Mouse (Mus musculus): ENCODE measurements around the gene Bub3. TPM values are rescaled to one million over a fixed set of nuclear protein-coding genes. Genes with fewer than 3 reads are reported as not detected.

Gene Bub3
- polyA plus RNA-seq (2012; rRNA removed), result 82.0 and 88.8 TPM in 2 replicates

DNA sequence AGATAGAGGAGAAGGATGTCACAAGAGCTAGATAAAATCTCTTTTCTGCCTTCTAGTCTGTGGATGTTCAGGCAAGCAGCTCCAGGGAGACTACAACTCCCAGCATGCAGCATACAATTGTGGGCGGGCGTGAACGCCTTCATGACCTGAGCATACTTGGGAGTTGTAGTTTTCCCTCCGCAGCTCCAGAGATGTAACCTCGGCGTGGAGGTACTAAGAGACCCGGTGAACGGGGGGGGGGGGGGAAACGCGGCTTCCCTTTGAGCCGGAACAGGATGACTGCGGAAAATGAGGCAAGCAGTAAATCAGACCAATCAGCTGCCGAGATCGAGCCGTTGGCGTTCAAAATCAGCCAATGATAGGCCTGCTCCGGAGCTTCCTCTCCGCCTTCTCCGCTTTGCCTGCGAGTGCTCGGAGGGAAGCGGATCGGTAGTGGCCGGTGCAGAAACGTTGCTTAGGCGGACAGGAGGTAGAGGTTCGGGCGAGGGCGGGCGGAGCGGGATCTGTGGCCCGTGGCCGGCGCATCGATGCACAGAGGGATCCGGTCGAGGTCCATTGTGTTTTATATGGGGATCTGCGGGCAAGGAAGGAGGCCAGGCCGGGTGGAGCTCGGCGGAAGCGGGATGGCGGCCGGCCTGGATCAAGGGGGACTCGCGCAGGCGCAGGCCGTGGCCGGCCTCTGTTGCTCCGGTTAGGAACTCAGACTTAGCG, at the start of gene Bub3:
Gene Bub3 (plus strand): TSS at position 237 of the 711 bp plus-strand sequence.
- TF ChIP-seq CTCF (IDR thresholded peaks at IDR 0.05; ENCODE audit: extremely low read depth, insufficient read depth, low read length), result no peak
- peak; percentile 93 for TF ChIP-seq POLR2A (IDR thresholded peaks at IDR 0.05; ENCODE audit: extremely low read depth, insufficient read depth, low read length)
- Histone ChIP-seq H3K4me1 (ENCODE audit: control insufficient read depth, insufficient read depth, low read length) (no peaks in the 10 kb centered on the region), H3K27ac (ENCODE audit: insufficient read depth, low read length) (peak within 1 kb of the TSS; percentile 81), H3K4me3 (ENCODE audit: insufficient read depth, low read length) (peak within 1 kb of the TSS; percentile 92)

DNA sequence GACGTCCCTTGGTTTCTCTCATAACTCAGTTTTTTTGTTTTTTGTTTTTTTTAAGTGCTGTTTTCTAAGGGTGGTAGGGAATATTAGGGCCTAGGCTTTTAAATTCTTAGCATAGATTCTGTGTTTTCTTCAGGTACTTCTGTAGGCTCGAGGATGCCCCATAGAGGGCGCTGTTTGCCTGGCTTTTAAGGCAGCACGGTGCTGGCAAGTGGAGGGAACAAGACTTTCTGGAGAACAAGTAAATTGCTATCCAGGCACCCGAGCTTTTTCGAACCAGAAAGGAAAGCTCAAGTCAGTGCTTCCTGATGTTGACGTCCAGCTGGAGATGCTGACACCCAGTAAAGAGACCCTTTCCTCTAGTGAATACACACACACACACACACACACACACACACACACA, 20.0 kb upstream of the Bub3 start:
- Histone ChIP-seq H3K27ac (ENCODE audit: insufficient read depth, low read length) (no peak overlapping the region), H3K4me1 (ENCODE audit: control insufficient read depth, insufficient read depth, low read length) (no peaks in the 10 kb centered on the region), H3K4me3 (ENCODE audit: insufficient read depth, low read length) (no peak overlapping the region)
- TF ChIP-seq CTCF (IDR thresholded peaks at IDR 0.05; ENCODE audit: extremely low read depth, insufficient read depth, low read length) (peak; percentile 75; the same call in 1 of the 2 replicates), POLR2A (IDR thresholded peaks at IDR 0.05; ENCODE audit: extremely low read depth, insufficient read depth, low read length) (no peak)

DNA sequence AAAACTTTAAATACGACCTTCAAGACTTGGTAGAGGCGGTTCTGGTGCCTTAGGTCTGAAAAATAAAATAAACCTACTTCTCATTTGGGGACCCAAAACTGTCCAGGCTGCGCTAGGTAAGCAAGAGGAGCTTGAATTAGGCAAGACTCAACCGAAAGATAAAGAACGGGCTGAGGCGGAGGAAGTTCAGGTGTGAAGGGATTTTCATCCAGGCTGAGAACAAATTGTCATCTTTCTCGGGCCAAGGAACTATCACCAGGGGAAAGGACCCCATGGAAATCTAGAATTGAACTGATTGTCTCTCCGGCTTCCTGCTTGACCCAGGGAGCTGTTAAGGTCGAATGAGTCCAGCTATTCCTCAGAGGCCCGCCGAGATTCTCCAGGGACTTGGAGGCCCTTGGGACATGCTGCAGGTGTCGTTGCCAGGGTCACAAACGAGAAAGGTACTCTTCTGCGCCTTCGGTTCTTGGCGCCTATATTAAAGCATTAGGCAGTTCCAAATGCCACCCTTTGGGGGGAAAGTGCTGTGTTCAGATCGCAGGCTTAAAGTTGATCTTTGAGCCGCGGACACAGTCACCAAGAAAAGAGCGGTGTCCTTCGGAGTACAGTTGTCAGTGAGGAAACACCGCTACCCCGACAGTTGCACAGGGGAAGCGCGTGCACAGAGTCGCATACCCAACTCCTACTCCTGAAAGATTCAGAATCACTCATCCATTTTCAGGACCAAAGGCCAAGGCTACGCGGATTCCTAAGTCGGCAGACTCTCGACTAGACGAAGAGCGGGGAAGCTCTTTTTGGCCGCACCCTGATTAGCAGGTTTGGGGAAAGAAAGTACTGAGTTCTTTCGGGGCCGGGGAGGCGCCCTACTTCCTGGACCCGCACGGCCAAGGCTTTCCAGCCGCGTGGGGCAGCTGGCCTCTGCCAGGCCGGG, 18.6 kb upstream of the Bub3 start:
- Histone ChIP-seq H3K4me3 (ENCODE audit: insufficient read depth, low read length) (no peak overlapping the region), H3K27ac (ENCODE audit: insufficient read depth, low read length) (no peak overlapping the region), H3K4me1 (ENCODE audit: control insufficient read depth, insufficient read depth, low read length) (no peaks in the 10 kb centered on the region)
- no peak for TF ChIP-seq CTCF (IDR thresholded peaks at IDR 0.05; ENCODE audit: extremely low read depth, insufficient read depth, low read length)
- no peak for TF ChIP-seq POLR2A (IDR thresholded peaks at IDR 0.05; ENCODE audit: extremely low read depth, insufficient read depth, low read length)

- Histone ChIP-seq H3K4me3 (ENCODE audit: insufficient read depth, low read length) (no peak within 1 kb of the TSS), H3K27ac (ENCODE audit: insufficient read depth, low read length) (no peak within 1 kb of the TSS), H3K4me1 (ENCODE audit: control insufficient read depth, insufficient read depth, low read length) (no peaks in the 10 kb centered on the region)
- TF ChIP-seq POLR2A (IDR thresholded peaks at IDR 0.05; ENCODE audit: extremely low read depth, insufficient read depth, low read length) (no peak), CTCF (IDR thresholded peaks at IDR 0.05; ENCODE audit: extremely low read depth, insufficient read depth, low read length) (no peak)
Measured at GRCm38 (mm10) chr7:131542115-131542871, 17.7 kb upstream of the Bub3 start, which contains the start of gene Hmx3. Gene Hmx3 (plus strand): TSS chr7:131542867.

GRCm38 (mm10) chr7:131542872-131543622, 17.0 kb upstream of the Bub3 start:
- TF ChIP-seq POLR2A (IDR thresholded peaks at IDR 0.05; ENCODE audit: extremely low read depth, insufficient read depth, low read length), result no peak
- no peak for TF ChIP-seq CTCF (IDR thresholded peaks at IDR 0.05; ENCODE audit: extremely low read depth, insufficient read depth, low read length)
- Histone ChIP-seq H3K4me3 (ENCODE audit: insufficient read depth, low read length) (no peak overlapping the region), H3K4me1 (ENCODE audit: control insufficient read depth, insufficient read depth, low read length) (no peaks in the 10 kb centered on the region), H3K27ac (ENCODE audit: insufficient read depth, low read length) (no peak overlapping the region)

DNA sequence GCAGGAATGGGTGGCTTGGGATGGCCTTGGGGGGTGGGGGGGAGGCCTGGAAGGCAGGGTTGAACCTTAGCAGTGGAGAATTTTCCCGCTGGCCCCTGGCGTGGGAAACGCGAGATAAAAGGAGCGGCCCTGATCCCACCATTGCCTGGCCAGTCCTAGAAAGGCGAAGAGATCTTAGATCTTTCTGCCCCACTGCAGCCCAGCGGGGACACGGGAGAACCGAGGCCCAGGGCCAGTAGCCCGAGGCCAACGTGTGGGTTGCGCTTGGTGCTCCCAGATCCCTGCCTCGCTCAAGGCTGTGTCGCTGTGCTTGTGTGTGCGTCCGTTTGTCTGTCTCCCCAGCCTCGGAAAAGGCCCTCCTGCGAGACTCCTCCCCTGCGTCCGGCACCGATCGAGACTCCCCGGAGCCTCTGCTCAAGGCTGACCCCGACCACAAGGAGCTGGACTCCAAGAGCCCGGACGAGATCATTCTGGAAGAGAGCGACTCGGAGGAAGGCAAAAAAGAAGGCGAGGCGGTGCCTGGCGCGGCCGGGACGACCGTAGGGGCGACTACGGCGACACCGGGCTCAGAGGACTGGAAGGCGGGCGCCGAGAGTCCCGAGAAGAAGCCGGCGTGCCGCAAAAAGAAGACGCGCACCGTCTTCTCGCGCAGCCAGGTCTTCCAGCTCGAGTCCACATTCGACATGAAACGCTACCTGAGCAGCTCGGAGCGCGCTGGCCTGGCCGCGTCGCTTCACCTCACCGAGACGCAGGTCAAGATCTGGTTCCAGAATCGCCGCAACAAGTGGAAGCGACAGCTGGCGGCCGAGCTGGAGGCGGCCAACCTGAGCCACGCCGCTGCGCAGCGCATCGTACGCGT, 16.2 kb upstream of the Bub3 start:
- H3K27ac ChIP-seq (ENCODE audit: insufficient read depth, low read length), result no peak overlapping the region
- TF ChIP-seq CTCF (IDR thresholded peaks at IDR 0.05; ENCODE audit: extremely low read depth, insufficient read depth, low read length), result no peak
- no peak for TF ChIP-seq POLR2A (IDR thresholded peaks at IDR 0.05; ENCODE audit: extremely low read depth, insufficient read depth, low read length)
- H3K4me1 ChIP-seq (ENCODE audit: control insufficient read depth, insufficient read depth, low read length), result no peaks in the 10 kb centered on the region
- no peak overlapping the region for H3K4me3 ChIP-seq (ENCODE audit: insufficient read depth, low read length)

- TF ChIP-seq POLR2A (IDR thresholded peaks at IDR 0.05; ENCODE audit: extremely low read depth, insufficient read depth, low read length) (no peak), CTCF (IDR thresholded peaks at IDR 0.05; ENCODE audit: extremely low read depth, insufficient read depth, low read length) (no peak)
- no peak overlapping the region for H3K27ac ChIP-seq (ENCODE audit: insufficient read depth, low read length)
- no peak overlapping the region for H3K4me3 ChIP-seq (ENCODE audit: insufficient read depth, low read length)
- H3K4me1 ChIP-seq (ENCODE audit: control insufficient read depth, insufficient read depth, low read length), result no peaks in the 10 kb centered on the region
Measured at GRCm38 (mm10) chr7:131544871-131545270, 15.2 kb upstream of the Bub3 start.

Measured in cortical plate, adult 2 months (tissue).